Comparison of ENCODE assay signal across 19 mouse cellular contexts in genomic region chr8:46630932-46631331, GRCm38 (mm10). TPM values are rescaled to one million over a fixed set of nuclear protein-coding genes. Genes with fewer than 3 reads are reported as not detected.
DNase-seq lines count a peak whose midpoint lies in the region; ATAC-seq and TF ChIP-seq lines count a peak whose summit lies in the region.
"Had no signal": no experiment of that assay in that cellular context is flagged by ENCODE, and none has a peak within 500 bp of the region (broad histone marks: within the 10 kb centered on the region; RNA-seq: fewer than 3 reads in every experiment).

No protein-coding gene starts in this region.

- no peak for ATAC-seq in megakaryocyte, adult 5-6 weeks (ENCODE audit: poor library complexity, severe bottlenecking)
- ATAC-seq: forebrain, embryonic 13.5 days; forebrain, embryonic 15.5 days; forebrain, postnatal 0 days had no signal

- no peak overlapping the region for H3K27ac ChIP-seq in kidney, adult 2 months (ENCODE audit: insufficient read depth, low read depth, low read length)
- peak overlapping the region; percentile 72; the same call in 1 of the 2 replicates for H3K27ac ChIP-seq in embryonic fibroblast, embryonic 13.5 days (ENCODE audit: insufficient read depth, low read length)
- H3K27ac ChIP-seq: embryonic facial prominence, embryonic 13.5 days; embryonic facial prominence, embryonic 15.5 days; forebrain, embryonic 13.5 days; forebrain, embryonic 15.5 days had no signal

- peaks cover 10% of the 10 kb centered on the region; the same call in 1 of the 2 replicates for H3K4me1 ChIP-seq in kidney, adult 2 months (ENCODE audit: control insufficient read depth, insufficient read depth, low read length)
- H3K4me1 ChIP-seq in embryonic fibroblast, embryonic 13.5 days (ENCODE audit: control insufficient read depth, insufficient read depth, low read length) = peaks cover 9% of the 10 kb centered on the region
- H3K4me1 ChIP-seq: embryonic facial prominence, embryonic 13.5 days; embryonic facial prominence, embryonic 15.5 days; forebrain, embryonic 13.5 days; forebrain, embryonic 15.5 days had no signal

- no peak for TF ChIP-seq CTCF in kidney, adult 2 months (conservative IDR thresholded peaks at IDR 0.05; ENCODE audit: insufficient read depth, insufficient read length, low read depth, low read length)
- TF ChIP-seq CTCF in embryonic fibroblast, embryonic 13.5 days (IDR thresholded peaks at IDR 0.05; ENCODE audit: borderline replicate concordance, insufficient read depth, low read length) = no peak

- H3K27me3 ChIP-seq in kidney, adult 2 months (replicated peaks; ENCODE audit: control insufficient read depth, insufficient read depth, low read length) = no peaks in the 10 kb centered on the region
- H3K27me3 ChIP-seq: embryonic facial prominence, embryonic 13.5 days; embryonic facial prominence, embryonic 15.5 days; forebrain, embryonic 13.5 days; forebrain, embryonic 15.5 days had no signal

- no peak for TF ChIP-seq POLR2A in kidney, adult 2 months (IDR thresholded peaks at IDR 0.05; ENCODE audit: low read depth, low read length)
- no peak for TF ChIP-seq POLR2A in embryonic fibroblast, embryonic 13.5 days (IDR thresholded peaks at IDR 0.05; ENCODE audit: low read depth, low read length)

- H3K36me3 ChIP-seq in kidney, adult 2 months (ENCODE audit: control insufficient read depth, insufficient read depth, low read length) = peaks cover 5% of the 10 kb centered on the region

- WGBS in kidney, adult 2 months = 63% methylated on average over 4 of the region's 4 CpGs

- no peak overlapping the region for H3K4me3 ChIP-seq in kidney, adult 2 months (ENCODE audit: insufficient read depth, low read depth, low read length)
- H3K4me3 ChIP-seq in embryonic fibroblast, embryonic 13.5 days (ENCODE audit: insufficient read depth, low read length) = no peak overlapping the region
- H3K4me3 ChIP-seq: embryonic facial prominence, embryonic 13.5 days; embryonic facial prominence, embryonic 15.5 days; forebrain, embryonic 13.5 days; forebrain, embryonic 15.5 days had no signal

- DNase-seq in kidney, adult 2 months = peak; percentile 44
- no peak for DNase-seq in kidney, adult 18-20 months
- peak; percentile 74 for DNase-seq in 3T3-L1 (ENCODE audit: low read depth, low spot score)
- DNase-seq: adrenal gland, adult 8-10 months; adrenal gland, postnatal 14 days; adrenal gland, postnatal 36 days; cerebellum, adult 11-12 months; cerebellum, adult 2 months; cerebellum, adult 9-10 months; cerebellum, postnatal 10 days; cerebellum, postnatal 25 days; embryo, embryonic 11 days; forebrain, postnatal 0 days had no signal

RNA-seq across cellular contexts. Expression of gene Casp3, which starts 13.8 kb away (rescaled TPM):
- 7.1 and 9.2 TPM in 2 replicates for polyA plus RNA-seq in kidney, adult 2 months (2012; rRNA removed)
- polyA plus RNA-seq in embryonic fibroblast, embryonic 13.5 days (2011; ENCODE audit: insufficient read length, low read depth, missing spikeins) = 49.5 and 55.5 TPM in 2 replicates
- total RNA-seq in megakaryocyte, adult 5-6 weeks (2015) = 40.0 and 41.8 TPM in 2 replicates
- total RNA-seq in megakaryocyte, adult 5-6 weeks (2017) = 74.2 and 88.3 TPM in 2 replicates

RNA-seq across cellular contexts. Expression of gene Primpol, which starts 13.9 kb away (rescaled TPM):
- 1.1 and 1.4 TPM in 2 replicates for polyA plus RNA-seq in kidney, adult 2 months (2012; rRNA removed)
- polyA plus RNA-seq in embryonic fibroblast, embryonic 13.5 days (2011; ENCODE audit: insufficient read length, low read depth, missing spikeins) = 19.9 and 20.5 TPM in 2 replicates
- total RNA-seq in megakaryocyte, adult 5-6 weeks (2015) = 19.2 and 20.1 TPM in 2 replicates
- total RNA-seq in megakaryocyte, adult 5-6 weeks (2017) = 7.5 and 9.6 TPM in 2 replicates
